Mouse (Mus musculus) heart, embryonic 14.5 days (tissue): ENCODE measurements around the gene Fhl2. TPM values are rescaled to one million over a fixed set of nuclear protein-coding genes. Genes with fewer than 3 reads are reported as not detected.

Experiments used
- ATAC-seq: fragments of 200-750 bp; cut with Nextera tagmentation; 2 replicates; pipeline ENCODE4 v1.8.0; 2017; ENCODE audit warnings: low read depth, moderate TSS enrichment; ENCODE audit not compliant: insufficient number of reproducible peaks, insufficient read depth, low FRiP score
- H3K27ac ChIP-seq, 2 experiments: fragments of 200-500 bp in 1 of 2; fragments of 300-500 bp in 1 of 2; sonication (generic) in 1 of 2; replicated peaks in 1 of 2; 2 replicates each; pipeline ENCODE4 v1.5.1; 2012 to 2014; ENCODE audit warnings: low read depth in 2 of 2, low read length in 2 of 2, control low read depth in 1 of 2, mild to moderate bottlenecking in 1 of 2, mixed read lengths in 1 of 2; ENCODE audit not compliant: control insufficient read depth in 1 of 2, insufficient read depth in 1 of 2
- H3K27me3 ChIP-seq: fragments of 300-500 bp; sonication (generic); 2 replicates; pipeline ENCODE4 v1.6.1; 2014; ENCODE audit warnings: mild to moderate bottlenecking, low read length, control low read depth; ENCODE audit not compliant: control insufficient read depth, insufficient read depth
- H3K36me3 ChIP-seq: fragments of 300-500 bp; sonication (generic); 2 replicates; pipeline ENCODE4 v1.6.1; 2014; ENCODE audit warnings: mild to moderate bottlenecking, control low read depth, low read length, mixed read lengths; ENCODE audit not compliant: control insufficient read depth, insufficient read depth
- H3K4me1 ChIP-seq, 2 experiments: fragments of 200-500 bp in 1 of 2; fragments of 300-500 bp in 1 of 2; sonication (generic) in 1 of 2; 2 replicates each; pipeline ENCODE4 v1.6.1; 2012 to 2014; ENCODE audit warnings: low read length in 2 of 2, control low read depth in 1 of 2, mixed read lengths in 1 of 2; ENCODE audit not compliant: control insufficient read depth in 2 of 2, insufficient read depth in 2 of 2
- H3K4me2 ChIP-seq: fragments of 300-500 bp; sonication (generic); 2 replicates; pipeline ENCODE4 v1.6.1; 2014; ENCODE audit warnings: mild to moderate bottlenecking, low read length
- H3K4me3 ChIP-seq, 2 experiments: fragments of 200-500 bp in 1 of 2; fragments of 300-500 bp in 1 of 2; sonication (generic) in 1 of 2; 2 replicates each; pipeline ENCODE4 v1.5.1; 2012 to 2014; ENCODE audit warnings: low read length in 2 of 2, mild to moderate bottlenecking in 2 of 2, control low read depth in 1 of 2, low read depth in 1 of 2, moderate library complexity in 1 of 2; ENCODE audit not compliant: control insufficient read depth in 1 of 2, insufficient read depth in 1 of 2
- H3K9ac ChIP-seq: fragments of 300-500 bp; sonication (generic); 2 replicates; pipeline ENCODE4 v1.6.1; 2014; ENCODE audit warnings: mild to moderate bottlenecking, low read length
- H3K9me3 ChIP-seq: fragments of 300-500 bp; sonication (generic); 2 replicates; pipeline ENCODE4 v1.6.1; 2016; ENCODE audit warnings: low read length, control low read depth; ENCODE audit not compliant: control insufficient read depth
- WGBS: fragments of 180-500 bp; shearing (Covaris S2); extraction: QIAGEN DNeasy Blood & Tissue Kit; methylation state at CpG from one replicate; pipeline ENCODE4 v1.1.7; 2014; 5-methylcytosine and 5-hydroxymethylcytosine counted together
- polyA plus RNA-seq: library from polyadenylated mRNA; unstranded; fragments of >200 nt; fragmentation: Nextera tagmentation; extraction: Ambion mirVana; gene quantifications from 2 replicates; pipeline ENCODE4 v1.2.1, GENCODE M21; 2014

The Fhl2 gene
- polyA plus RNA-seq, 1 experiment from 2014 or later, result 358 TPM

DNA sequence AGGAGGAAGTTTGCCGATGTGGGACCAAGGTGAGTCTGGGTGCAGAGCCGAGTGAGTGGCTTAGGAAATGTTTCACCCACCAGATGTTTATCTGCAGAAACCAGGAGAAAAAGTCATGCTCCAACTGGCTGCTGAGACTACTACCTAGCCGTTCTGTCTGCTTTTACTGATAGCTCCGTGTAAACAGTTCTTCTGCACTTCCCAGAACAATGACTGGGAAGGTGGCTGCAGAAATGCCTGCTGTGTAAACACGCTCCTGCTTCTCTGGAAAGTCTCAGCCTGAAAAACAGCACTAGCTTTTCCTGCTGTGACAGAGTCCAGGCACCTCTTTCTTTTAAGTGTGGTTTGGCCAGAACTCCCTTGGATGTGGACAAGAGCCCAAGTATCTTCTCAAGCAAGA is 6.5 kb upstream of the Fhl2 start:
- Histone ChIP-seq H3K27ac (peak overlapping the region; percentile 42 to 55), H3K4me3 (no peak overlapping the region), H3K4me2 (no peak overlapping the region), H3K9ac (no peak overlapping the region), H3K9me3 (no peaks in the 10 kb centered on the region), H3K4me1 (peaks cover 11 to 18% of the 10 kb centered on the region in 2 experiments), H3K27me3 (no peaks in the 10 kb centered on the region), H3K36me3 (0 out of 2 replicates have a peak, but pooled peaks cover 4% of the 10 kb centered on the region)
- 27% methylated on average over 5 of the region's 5 CpGs for WGBS
- ATAC-seq, result peak; percentile 59

DNA sequence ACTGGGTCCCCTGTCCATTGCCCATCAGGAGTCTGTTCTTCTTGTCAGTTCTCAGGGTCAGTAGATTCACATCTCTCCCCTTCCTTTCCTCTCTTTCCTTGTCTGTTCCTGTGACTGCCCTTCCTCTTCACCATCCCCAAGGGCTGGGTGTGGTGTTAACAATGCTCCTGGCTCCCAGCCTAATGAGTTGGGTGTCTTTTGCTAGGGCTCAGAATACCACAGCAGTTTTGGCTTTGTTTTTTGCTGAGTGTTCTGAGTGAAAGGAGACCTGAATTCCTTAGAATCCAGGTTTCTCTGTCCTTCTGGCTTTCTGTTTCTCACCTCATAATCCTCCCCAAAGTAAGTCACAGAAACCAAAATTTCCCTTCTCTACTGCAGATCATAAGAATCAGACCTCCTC is 5.4 kb upstream of the Fhl2 start:
- no peaks in the 10 kb centered on the region for H3K9me3 ChIP-seq
- peaks cover 17 to 21% of the 10 kb centered on the region in 2 experiments for H3K4me1 ChIP-seq
- no peak overlapping the region for H3K9ac ChIP-seq
- H3K27ac ChIP-seq, result peak overlapping the region; percentile 34 to 42; a peak in 1 of 4 replicates
- H3K27me3 ChIP-seq, result no peaks in the 10 kb centered on the region
- H3K4me2 ChIP-seq, result no peak overlapping the region
- H3K36me3 ChIP-seq, result 0 out of 2 replicates have a peak, but pooled peaks cover 4% of the 10 kb centered on the region
- ATAC-seq, result no peak; the same call in 1 of the 2 replicates
- no peak overlapping the region for H3K4me3 ChIP-seq

DNA sequence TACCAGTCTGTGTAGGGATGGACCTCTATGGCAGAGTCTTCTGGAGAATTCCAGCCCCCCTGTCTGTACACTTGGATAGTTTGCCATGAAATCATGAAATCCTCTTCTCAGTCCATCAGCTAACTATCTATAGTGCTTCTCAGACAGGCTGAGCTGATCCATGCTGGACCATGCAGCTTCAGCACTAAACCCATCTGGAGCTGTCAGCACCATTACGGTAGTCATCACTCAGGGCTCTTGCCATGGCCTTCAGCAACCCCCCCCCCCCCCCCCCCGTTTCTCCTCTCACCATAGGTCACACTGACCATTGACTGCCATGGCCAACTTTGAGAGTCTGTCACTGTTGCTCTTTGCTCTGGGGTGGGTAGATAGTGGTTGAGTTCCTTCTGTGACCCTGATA is 5.0 kb upstream of the Fhl2 start:
- no peaks in the 10 kb centered on the region for H3K9me3 ChIP-seq
- H3K4me2 ChIP-seq, result no peak overlapping the region
- 49% methylated on average over 2 of the region's 2 CpGs for WGBS
- H3K27ac ChIP-seq, result peak overlapping the region in 1 of 2 experiments; percentile 8; a peak in 1 of 4 replicates
- ATAC-seq, result no peak
- H3K27me3 ChIP-seq, result no peaks in the 10 kb centered on the region
- no peak overlapping the region for H3K9ac ChIP-seq
- 0 out of 2 replicates have a peak, but pooled peaks cover 4% of the 10 kb centered on the region for H3K36me3 ChIP-seq
- peaks cover 17 to 21% of the 10 kb centered on the region in 2 experiments for H3K4me1 ChIP-seq
- H3K4me3 ChIP-seq, result no peak overlapping the region

GRCm38 (mm10) chr1:43199867-43200240 is 3.1 kb upstream of the Fhl2 start:
- no peak overlapping the region for H3K9ac ChIP-seq
- H3K4me1 ChIP-seq, result peaks cover 18 to 25% of the 10 kb centered on the region in 2 experiments
- no peak overlapping the region for H3K4me3 ChIP-seq
- H3K27ac ChIP-seq, result no peak overlapping the region
- 53% methylated on average over 3 of the region's 3 CpGs for WGBS
- no peak overlapping the region for H3K4me2 ChIP-seq
- H3K36me3 ChIP-seq, result 0 out of 2 replicates have a peak, but pooled peaks cover 4% of the 10 kb centered on the region
- ATAC-seq, result no peak
- H3K9me3 ChIP-seq, result no peaks in the 10 kb centered on the region
- no peaks in the 10 kb centered on the region for H3K27me3 ChIP-seq

- Histone ChIP-seq H3K9ac (no peak overlapping the region), H3K36me3 (0 out of 2 replicates have a peak, but pooled peaks cover 4% of the 10 kb centered on the region), H3K4me1 (peaks cover 18 to 25% of the 10 kb centered on the region in 2 experiments), H3K4me2 (peak overlapping the region; percentile 63), H3K9me3 (no peaks in the 10 kb centered on the region), H3K27ac (no peak overlapping the region), H3K27me3 (no peaks in the 10 kb centered on the region), H3K4me3 (no peak overlapping the region)
- ATAC-seq, result no peak
- WGBS, result 81% methylated on average over 3 of the region's 3 CpGs
Measured at GRCm38 (mm10) chr1:43199210-43199866, 2.6 kb upstream of the Fhl2 start.

- Histone ChIP-seq H3K9me3 (no peaks in the 10 kb centered on the region), H3K27me3 (no peaks in the 10 kb centered on the region), H3K36me3 (no peaks in the 10 kb centered on the region), H3K27ac (peak overlapping the region; percentile 95 to 96), H3K4me3 (peak overlapping the region; percentile 50 to 53), H3K4me2 (peak overlapping the region; percentile 63), H3K9ac (peak overlapping the region; percentile 85), H3K4me1 (peaks cover 10 to 13% of the 10 kb centered on the region in 2 experiments)
- WGBS, result 21% methylated on average over 1 of the region's 1 CpGs
- no peak for ATAC-seq
Measured at GRCm38 (mm10) chr1:43196059-43196458, 725 bp downstream of the Fhl2 start.

GRCm38 (mm10) chr1:43193423-43193822 is 3.4 kb downstream of the Fhl2 start:
- no peak for ATAC-seq
- Histone ChIP-seq H3K27me3 (no peaks in the 10 kb centered on the region), H3K9ac (peak overlapping the region; percentile 85), H3K4me2 (peak overlapping the region; percentile 63), H3K9me3 (no peaks in the 10 kb centered on the region), H3K27ac (peak overlapping the region in 1 of 2 experiments; percentile 64; a peak in 2 of 4 replicates), H3K4me3 (peak overlapping the region; percentile 23 to 50), H3K36me3 (peaks cover 2% of the 10 kb centered on the region; the same call in 1 of the 2 replicates), H3K4me1 (peaks cover 16 to 18% of the 10 kb centered on the region in 2 experiments)
- WGBS, result 79% methylated on average over 6 of the region's 6 CpGs
